Mouse (Mus musculus) forebrain, embryonic 12.5 days (tissue): Measurements from ENCODE around the gene Atad3a. TPM values are rescaled to one million over a fixed set of nuclear protein-coding genes. Genes with fewer than 3 reads are reported as not detected.
A peak's percentile ranks its signal among the peaks of the same experiment; 100 is the strongest.
"Not testable (repeated sequence)": the region's sequence is repeated elsewhere in the genome, so short reads cannot be mapped to it uniquely, and the experiment has no call there.

Source experiments
- ATAC-seq: fragments of 200-750 bp; cut with Nextera tagmentation; 2 replicates; pipeline ENCODE4 v1.8.0; 2017; ENCODE audit warnings: moderate TSS enrichment; ENCODE audit not compliant: low FRiP score
- H3K27ac ChIP-seq: fragments of 300-500 bp; sonication (generic); 2 replicates; pipeline ENCODE4 v1.5.1; 2016; ENCODE audit warnings: mild to moderate bottlenecking
- H3K27me3 ChIP-seq: fragments of 300-500 bp; sonication (generic); 2 replicates; pipeline ENCODE4 v1.6.1; 2016; ENCODE audit warnings: mild to moderate bottlenecking
- H3K36me3 ChIP-seq: fragments of 300-500 bp; sonication (generic); replicated peaks from 2 replicates; pipeline ENCODE4 v1.6.1; 2016; ENCODE audit warnings: mild to moderate bottlenecking
- H3K4me1 ChIP-seq: fragments of 300-500 bp; sonication (generic); 2 replicates; pipeline ENCODE4 v1.6.1; 2016
- H3K4me2 ChIP-seq: fragments of 300-500 bp; sonication (generic); 2 replicates; pipeline ENCODE4 v1.6.1; 2016; ENCODE audit warnings: mild to moderate bottlenecking, moderate library complexity
- H3K4me3 ChIP-seq: fragments of 300-500 bp; sonication (generic); replicated peaks from 2 replicates; pipeline ENCODE4 v1.5.1; 2016; ENCODE audit warnings: mild to moderate bottlenecking
- H3K9ac ChIP-seq: fragments of 300-500 bp; sonication (generic); 2 replicates; pipeline ENCODE4 v1.6.1; 2016; ENCODE audit warnings: mild to moderate bottlenecking
- H3K9me3 ChIP-seq: fragments of 300-500 bp; sonication (generic); 2 replicates; pipeline ENCODE4 v1.6.1; 2016
- WGBS: fragments of 180-500 bp; shearing (Covaris S2); methylation state at CpG from one replicate; pipeline ENCODE4 v1.1.7; 2016; 5-methylcytosine and 5-hydroxymethylcytosine counted together
- polyA plus RNA-seq: library from polyadenylated mRNA; unstranded; fragments of >200 nt; fragmentation: Nextera tagmentation; extraction: Ambion mirVana; gene quantifications from 2 replicates; pipeline ENCODE4 v1.2.1, GENCODE M21; 2016

Atad3a gene
- 95.3 and 99.0 TPM in 2 replicates for polyA plus RNA-seq

- H3K9me3 ChIP-seq: no peaks in the 10 kb centered on the region
- H3K36me3 ChIP-seq: peaks cover 16% of the 10 kb centered on the region
- peak within 1 kb of the TSS; percentile 76 for H3K9ac ChIP-seq
- H3K4me3 ChIP-seq: peak within 1 kb of the TSS; percentile 87
- H3K4me2 ChIP-seq: peak within 1 kb of the TSS; percentile 98
- no peaks in the 10 kb centered on the region for H3K27me3 ChIP-seq
- peak within 1 kb of the TSS; percentile 31; the same call in 1 of the 2 replicates for H3K27ac ChIP-seq
- ATAC-seq: peak; percentile 96
- WGBS: 2% methylated on average over 67 of the region's 68 CpGs
- peaks cover 32% of the 10 kb centered on the region for H3K4me1 ChIP-seq
These were observed at the start of gene Atad3a for GRCm38 (mm10) chr4:155760613-155761355. TSS of gene Atad3a (minus strand) at chr4:155761093.

GRCm38 (mm10) chr4:155807841-155808240 is 46.9 kb upstream of the Atad3a start:
- H3K27ac ChIP-seq: no peak overlapping the region
- H3K4me1 ChIP-seq: peaks cover 25% of the 10 kb centered on the region
- ATAC-seq: no peak
- H3K27me3 ChIP-seq: no peaks in the 10 kb centered on the region
- peaks cover 58% of the 10 kb centered on the region for H3K36me3 ChIP-seq
- no peak overlapping the region for H3K4me2 ChIP-seq
- H3K4me3 ChIP-seq: no peak overlapping the region
- H3K9me3 ChIP-seq: no peaks in the 10 kb centered on the region
- WGBS: 90% methylated on average over 3 of the region's 3 CpGs
- H3K9ac ChIP-seq: no peak overlapping the region

- peak overlapping the region; percentile 81 for H3K27ac ChIP-seq
- peak overlapping the region; percentile 79 for H3K4me2 ChIP-seq
- peak overlapping the region; percentile 94 for H3K4me3 ChIP-seq
- H3K27me3 ChIP-seq: peaks cover 5% of the 10 kb centered on the region; the same call in 1 of the 2 replicates
- H3K4me1 ChIP-seq: peaks cover 19% of the 10 kb centered on the region
- WGBS: under 1% methylated on average over 58 of the region's 58 CpGs
- H3K9me3 ChIP-seq: no peaks in the 10 kb centered on the region
- peak; percentile 99 for ATAC-seq
- H3K36me3 ChIP-seq: peaks cover 33% of the 10 kb centered on the region
- peak overlapping the region; percentile 85 for H3K9ac ChIP-seq
These were observed 42.6 kb upstream of the Atad3a start for GRCm38 (mm10) chr4:155803340-155804041.

- peak within 1 kb of the TSS; percentile 94 for H3K4me3 ChIP-seq
These were observed 41.9 kb upstream of the Atad3a start, which contains the start of gene Mrpl20 for GRCm38 (mm10) chr4:155802741-155803339. TSS of gene Mrpl20 (plus strand) at chr4:155802878.

GRCm38 (mm10) chr4:155802075-155802474 is 41.2 kb upstream of the Atad3a start:
- Histone ChIP-seq H3K27ac (no peak overlapping the region), H3K4me1 (peaks cover 19% of the 10 kb centered on the region), H3K9ac (no peak overlapping the region), H3K36me3 (peaks cover 19% of the 10 kb centered on the region; the same call in 1 of the 2 replicates), H3K4me3 (no peak overlapping the region), H3K4me2 (no peak overlapping the region), H3K27me3 (peaks cover 5% of the 10 kb centered on the region; the same call in 1 of the 2 replicates), H3K9me3 (no peaks in the 10 kb centered on the region)
- ATAC-seq: no peak
- 100% methylated on average over 1 of the region's 1 CpGs for WGBS

More at GRCm38 (mm10) chr4:155802741-155803339, 41.9 kb upstream of the Atad3a start, which contains the start of gene Mrpl20:
- H3K27me3 ChIP-seq: peaks cover 5% of the 10 kb centered on the region; the same call in 1 of the 2 replicates
- peak within 1 kb of the TSS; percentile 85 for H3K9ac ChIP-seq
- no peak for ATAC-seq
- peaks cover 26% of the 10 kb centered on the region for H3K36me3 ChIP-seq
- H3K4me1 ChIP-seq: peaks cover 19% of the 10 kb centered on the region
- 8% methylated on average over 12 of the region's 12 CpGs for WGBS
- H3K4me2 ChIP-seq: peak within 1 kb of the TSS; percentile 79
- H3K9me3 ChIP-seq: no peaks in the 10 kb centered on the region
- H3K27ac ChIP-seq: peak within 1 kb of the TSS; percentile 81

GRCm38 (mm10) chr4:155793730-155794129 is 32.8 kb upstream of the Atad3a start:
- H3K9me3 ChIP-seq: no peaks in the 10 kb centered on the region
- 80% methylated on average over 2 of the region's 2 CpGs for WGBS
- H3K27me3 ChIP-seq: peaks cover 18% of the 10 kb centered on the region
- H3K4me1 ChIP-seq: no peaks in the 10 kb centered on the region
- H3K4me2 ChIP-seq: no peak overlapping the region
- no peak overlapping the region for H3K4me3 ChIP-seq
- no peak for ATAC-seq
- H3K36me3 ChIP-seq: no peaks in the 10 kb centered on the region
- no peak overlapping the region for H3K9ac ChIP-seq
- no peak overlapping the region for H3K27ac ChIP-seq

GRCm38 (mm10) chr4:155791240-155791933 is 30.5 kb upstream of the Atad3a start:
- ATAC-seq: no peak
- Histone ChIP-seq H3K36me3 (no peaks in the 10 kb centered on the region), H3K4me2 (no peak overlapping the region)

GRCm38 (mm10) chr4:155790650-155791161 is 29.8 kb upstream of the Atad3a start:
- no peaks in the 10 kb centered on the region for H3K9me3 ChIP-seq
- H3K4me2 ChIP-seq: no peak overlapping the region
- H3K4me3 ChIP-seq: no peak overlapping the region
- H3K36me3 ChIP-seq: no peaks in the 10 kb centered on the region
- no peaks in the 10 kb centered on the region for H3K4me1 ChIP-seq
- H3K27me3 ChIP-seq: peaks cover 16% of the 10 kb centered on the region
- no peak for ATAC-seq
- 70% methylated on average over 3 of the region's 3 CpGs for WGBS
- no peak overlapping the region for H3K27ac ChIP-seq
- H3K9ac ChIP-seq: no peak overlapping the region

More at GRCm38 (mm10) chr4:155791240-155791933, 30.5 kb upstream of the Atad3a start:
- Histone ChIP-seq H3K9ac (no peak overlapping the region), H3K27me3 (peaks cover 18% of the 10 kb centered on the region), H3K27ac (no peak overlapping the region), H3K9me3 (no peaks in the 10 kb centered on the region), H3K4me1 (no peaks in the 10 kb centered on the region), H3K4me3 (no peak overlapping the region)
- WGBS: 80% methylated on average over 24 of the region's 24 CpGs

GRCm38 (mm10) chr4:155790021-155790489 is 29.2 kb upstream of the Atad3a start, which contains the start of gene Ankrd65:
TSS of gene Ankrd65 (plus strand) at chr4:155790439.
- no peak within 1 kb of the TSS for H3K27ac ChIP-seq
- H3K27me3 ChIP-seq: peaks cover 16% of the 10 kb centered on the region
- no peak within 1 kb of the TSS for H3K9ac ChIP-seq
- WGBS: 90% methylated on average over 3 of the region's 3 CpGs
- H3K9me3 ChIP-seq: no peaks in the 10 kb centered on the region
- no peak for ATAC-seq
- H3K4me2 ChIP-seq: no peak within 1 kb of the TSS
- H3K4me1 ChIP-seq: 0 out of 2 replicates have a peak, but pooled peaks cover 5% of the 10 kb centered on the region
- H3K4me3 ChIP-seq: no peak within 1 kb of the TSS
- no peaks in the 10 kb centered on the region for H3K36me3 ChIP-seq

GRCm38 (mm10) chr4:155788833-155789232 is 27.9 kb upstream of the Atad3a start:
- ATAC-seq, H3K27ac ChIP-seq, H3K36me3 ChIP-seq: not testable (repeated sequence)

GRCm38 (mm10) chr4:155788300-155788699 is 27.4 kb upstream of the Atad3a start:
- no peak for ATAC-seq
- Histone ChIP-seq H3K4me3 (no peak overlapping the region), H3K9me3 (no peaks in the 10 kb centered on the region), H3K27me3 (peaks cover 16% of the 10 kb centered on the region), H3K4me1 (peaks cover 17% of the 10 kb centered on the region), H3K9ac (no peak overlapping the region), H3K36me3 (no peaks in the 10 kb centered on the region), H3K4me2 (no peak overlapping the region), H3K27ac (no peak overlapping the region)
- WGBS: 77% methylated on average over 3 of the region's 3 CpGs

More at GRCm38 (mm10) chr4:155788833-155789232, 27.9 kb upstream of the Atad3a start:
- 84% methylated on average over 4 of the region's 4 CpGs for WGBS
- not testable (repeated sequence) for H3K4me3 ChIP-seq, H3K9ac ChIP-seq, H3K4me2 ChIP-seq, H3K9me3 ChIP-seq
- Histone ChIP-seq H3K27me3 (peaks cover 16% of the 10 kb centered on the region), H3K4me1 (peaks cover 12% of the 10 kb centered on the region)
